Mouse (Mus musculus): ENCODE results near the gene Cd79b. TPM values are rescaled to one million over a fixed set of nuclear protein-coding genes. Genes with fewer than 3 reads are reported as not detected.

The Cd79b gene
- polyA plus RNA-seq, 1 experiment from 2014 or later, result 2.9 TPM

GRCm38 (mm10) chr11:106316416-106316815, 1.9 kb upstream of the Cd79b start:
- H3K27me3 ChIP-seq, result no peaks in the 10 kb centered on the region
- peaks cover 59% of the 10 kb centered on the region for H3K4me1 ChIP-seq
- H3K9ac ChIP-seq, result no peak overlapping the region
- no peaks in the 10 kb centered on the region for H3K36me3 ChIP-seq
- H3K27ac ChIP-seq, result peak overlapping the region; percentile 44; the same call in 1 of the 2 replicates
- ATAC-seq (ENCODE audit: low FRiP score, low read depth), result no peak
- WGBS, result 7% methylated on average over 1 of the region's 1 CpGs
- no peaks in the 10 kb centered on the region for H3K9me3 ChIP-seq
- no peak overlapping the region for H3K4me2 ChIP-seq (replicated peaks)
- no peak overlapping the region for H3K4me3 ChIP-seq

GRCm38 (mm10) chr11:106313533-106313932, 1.0 kb downstream of the Cd79b start:
- H3K9me3 ChIP-seq, result no peaks in the 10 kb centered on the region
- WGBS, result 35% methylated on average over 5 of the region's 5 CpGs
- peaks cover 45% of the 10 kb centered on the region for H3K4me1 ChIP-seq
- no peak overlapping the region for H3K4me3 ChIP-seq
- no peaks in the 10 kb centered on the region for H3K27me3 ChIP-seq
- ATAC-seq (ENCODE audit: low FRiP score, low read depth), result no peak
- no peak overlapping the region for H3K27ac ChIP-seq
- H3K36me3 ChIP-seq, result no peaks in the 10 kb centered on the region
- H3K4me2 ChIP-seq (replicated peaks), result no peak overlapping the region; the same call in 1 of the 2 replicates
- no peak overlapping the region for H3K9ac ChIP-seq

- peaks cover 18% of the 10 kb centered on the region for H3K4me1 ChIP-seq
- H3K27me3 ChIP-seq, result no peaks in the 10 kb centered on the region
- no peaks in the 10 kb centered on the region for H3K9me3 ChIP-seq
- H3K27ac ChIP-seq, result no peak overlapping the region
- no peak for ATAC-seq (ENCODE audit: low FRiP score, low read depth)
- 67% methylated on average over 5 of the region's 5 CpGs for WGBS
- H3K4me3 ChIP-seq, result no peak overlapping the region
- H3K9ac ChIP-seq, result no peak overlapping the region
- no peak overlapping the region for H3K4me2 ChIP-seq (replicated peaks)
- no peaks in the 10 kb centered on the region for H3K36me3 ChIP-seq
Measured at GRCm38 (mm10) chr11:106310123-106310522, 4.4 kb downstream of the Cd79b start.

GRCm38 (mm10) chr11:106308162-106308561, 6.4 kb downstream of the Cd79b start:
- WGBS, result 88% methylated on average over 11 of the region's 11 CpGs
- Histone ChIP-seq H3K36me3 (no peaks in the 10 kb centered on the region), H3K4me2 (replicated peaks) (no peak overlapping the region), H3K4me3 (no peak overlapping the region), H3K4me1 (peaks cover 2% of the 10 kb centered on the region), H3K27me3 (no peaks in the 10 kb centered on the region), H3K9ac (no peak overlapping the region), H3K9me3 (no peaks in the 10 kb centered on the region), H3K27ac (no peak overlapping the region)
- ATAC-seq (ENCODE audit: low FRiP score, low read depth), result no peak

- Histone ChIP-seq H3K9ac (no peak overlapping the region), H3K4me2 (replicated peaks) (no peak overlapping the region), H3K27ac (no peak overlapping the region), H3K27me3 (no peaks in the 10 kb centered on the region), H3K9me3 (no peaks in the 10 kb centered on the region), H3K36me3 (no peaks in the 10 kb centered on the region), H3K4me1 (no peaks in the 10 kb centered on the region), H3K4me3 (no peak overlapping the region)
- no peak for ATAC-seq (ENCODE audit: low FRiP score, low read depth)
- 57% methylated on average over 5 of the region's 5 CpGs for WGBS
Measured at GRCm38 (mm10) chr11:106307432-106307831, 7.1 kb downstream of the Cd79b start.

- H3K4me3 ChIP-seq, result no peak overlapping the region
- no peaks in the 10 kb centered on the region for H3K9me3 ChIP-seq
- H3K36me3 ChIP-seq, result no peaks in the 10 kb centered on the region
- H3K27ac ChIP-seq, result no peak overlapping the region
- no peaks in the 10 kb centered on the region for H3K4me1 ChIP-seq
- H3K27me3 ChIP-seq, result no peaks in the 10 kb centered on the region
- H3K4me2 ChIP-seq (replicated peaks), result no peak overlapping the region
- ATAC-seq (ENCODE audit: low FRiP score, low read depth), result no peak
- H3K9ac ChIP-seq, result no peak overlapping the region
- 85% methylated on average over 9 of the region's 9 CpGs for WGBS
Measured at GRCm38 (mm10) chr11:106306758-106307157, 7.8 kb downstream of the Cd79b start.

GRCm38 (mm10) chr11:106306065-106306385, 8.5 kb downstream of the Cd79b start:
- 94% methylated on average over 3 of the region's 3 CpGs for WGBS
- ATAC-seq (ENCODE audit: low FRiP score, low read depth), result no peak
- Histone ChIP-seq H3K9ac (no peak overlapping the region), H3K4me2 (replicated peaks) (no peak overlapping the region), H3K27me3 (no peaks in the 10 kb centered on the region), H3K36me3 (no peaks in the 10 kb centered on the region), H3K27ac (no peak overlapping the region), H3K9me3 (no peaks in the 10 kb centered on the region), H3K4me1 (no peaks in the 10 kb centered on the region), H3K4me3 (no peak overlapping the region)

GRCm38 (mm10) chr11:106305348-106306064, 9.1 kb downstream of the Cd79b start:
- no peaks in the 10 kb centered on the region for H3K36me3 ChIP-seq
- H3K9ac ChIP-seq, result no peak overlapping the region
- H3K27me3 ChIP-seq, result no peaks in the 10 kb centered on the region
- H3K4me1 ChIP-seq, result no peaks in the 10 kb centered on the region
- WGBS, result 74% methylated on average over 10 of the region's 10 CpGs
- no peak overlapping the region for H3K4me3 ChIP-seq
- no peak overlapping the region for H3K27ac ChIP-seq
- no peak for ATAC-seq (ENCODE audit: low FRiP score, low read depth)
- H3K4me2 ChIP-seq (replicated peaks), result no peak overlapping the region
- H3K9me3 ChIP-seq, result no peaks in the 10 kb centered on the region

GRCm38 (mm10) chr11:106302634-106303033, 11.9 kb downstream of the Cd79b start:
- no peak for ATAC-seq (ENCODE audit: low FRiP score, low read depth)
- WGBS, result 15% methylated on average over 2 of the region's 2 CpGs
- Histone ChIP-seq H3K27me3 (no peaks in the 10 kb centered on the region), H3K9me3 (no peaks in the 10 kb centered on the region), H3K36me3 (no peaks in the 10 kb centered on the region), H3K4me1 (no peaks in the 10 kb centered on the region), H3K4me3 (no peak overlapping the region), H3K9ac (no peak overlapping the region), H3K4me2 (replicated peaks) (no peak overlapping the region), H3K27ac (no peak overlapping the region)

- no peaks in the 10 kb centered on the region for H3K9me3 ChIP-seq
- H3K4me3 ChIP-seq, result no peak within 1 kb of the TSS
- WGBS, result 80% methylated on average over 9 of the region's 9 CpGs
- H3K27ac ChIP-seq, result no peak within 1 kb of the TSS
- H3K4me1 ChIP-seq, result no peaks in the 10 kb centered on the region
- H3K27me3 ChIP-seq, result no peaks in the 10 kb centered on the region
- no peaks in the 10 kb centered on the region for H3K36me3 ChIP-seq
- H3K4me2 ChIP-seq (replicated peaks), result no peak within 1 kb of the TSS
- no peak for ATAC-seq (ENCODE audit: low FRiP score, low read depth)
- H3K9ac ChIP-seq, result no peak within 1 kb of the TSS; the same call in 1 of the 2 replicates
Measured at GRCm38 (mm10) chr11:106301765-106302164, 12.8 kb downstream of the Cd79b start, which contains the start of gene Gh. Gene Gh (minus strand): TSS chr11:106301865.

GRCm38 (mm10) chr11:106291861-106292260, 22.7 kb downstream of the Cd79b start:
- H3K36me3 ChIP-seq, result no peaks in the 10 kb centered on the region
- 91% methylated on average over 2 of the region's 2 CpGs for WGBS
- no peaks in the 10 kb centered on the region for H3K9me3 ChIP-seq

GRCm38 (mm10) chr11:106290376-106290775, 24.2 kb downstream of the Cd79b start:
- H3K9ac ChIP-seq, result no peak overlapping the region
- no peak for ATAC-seq (ENCODE audit: low FRiP score, low read depth)
- H3K4me2 ChIP-seq (replicated peaks), result no peak overlapping the region
- H3K27ac ChIP-seq, result no peak overlapping the region
- H3K36me3 ChIP-seq, result no peaks in the 10 kb centered on the region
- H3K9me3 ChIP-seq, result no peaks in the 10 kb centered on the region
- 86% methylated on average over 5 of the region's 5 CpGs for WGBS
- H3K4me3 ChIP-seq, result no peak overlapping the region
- H3K4me1 ChIP-seq, result peaks cover 8% of the 10 kb centered on the region
- H3K27me3 ChIP-seq, result no peaks in the 10 kb centered on the region

More at GRCm38 (mm10) chr11:106291861-106292260, 22.7 kb downstream of the Cd79b start:
- no peak overlapping the region for H3K4me2 ChIP-seq (replicated peaks)
- H3K4me3 ChIP-seq, result no peak overlapping the region
- no peaks in the 10 kb centered on the region for H3K27me3 ChIP-seq
- ATAC-seq (ENCODE audit: low FRiP score, low read depth), result no peak
- H3K27ac ChIP-seq, result no peak overlapping the region
- H3K4me1 ChIP-seq, result peaks cover 5% of the 10 kb centered on the region
- H3K9ac ChIP-seq, result no peak overlapping the region

- no peak overlapping the region for H3K4me2 ChIP-seq (replicated peaks)
Measured at GRCm38 (mm10) chr11:106289369-106289768, 25.2 kb downstream of the Cd79b start.

More at GRCm38 (mm10) chr11:106289369-106289768, 25.2 kb downstream of the Cd79b start:
- no peak overlapping the region for H3K9ac ChIP-seq
- H3K9me3 ChIP-seq, result no peaks in the 10 kb centered on the region
- WGBS, result 60% methylated on average over 8 of the region's 8 CpGs
- H3K4me3 ChIP-seq, result no peak overlapping the region
- H3K27me3 ChIP-seq, result no peaks in the 10 kb centered on the region
- H3K27ac ChIP-seq, result no peak overlapping the region
- no peaks in the 10 kb centered on the region for H3K36me3 ChIP-seq
- H3K4me1 ChIP-seq, result peaks cover 8% of the 10 kb centered on the region
- ATAC-seq (ENCODE audit: low FRiP score, low read depth), result no peak
